Mouse (Mus musculus) heart, embryonic 14.5 days (tissue): Measurements from ENCODE around the gene Mrpl16. TPM values are rescaled to one million over a fixed set of nuclear protein-coding genes. Genes with fewer than 3 reads are reported as not detected.

ENCODE experiments used
- ATAC-seq: fragments of 200-750 bp; cut with Nextera tagmentation; 2 replicates; pipeline ENCODE4 v1.8.0; 2017; ENCODE audit warnings: low read depth, moderate TSS enrichment; ENCODE audit not compliant: insufficient number of reproducible peaks, insufficient read depth, low FRiP score
- H3K27ac ChIP-seq, 2 experiments: fragments of 200-500 bp in 1 of 2; fragments of 300-500 bp in 1 of 2; sonication (generic) in 1 of 2; replicated peaks in 1 of 2; 2 replicates each; pipeline ENCODE4 v1.5.1; 2012 to 2014; ENCODE audit warnings: low read depth in 2 of 2, low read length in 2 of 2, control low read depth in 1 of 2, mild to moderate bottlenecking in 1 of 2, mixed read lengths in 1 of 2; ENCODE audit not compliant: control insufficient read depth in 1 of 2, insufficient read depth in 1 of 2
- H3K27me3 ChIP-seq: fragments of 300-500 bp; sonication (generic); 2 replicates; pipeline ENCODE4 v1.6.1; 2014; ENCODE audit warnings: mild to moderate bottlenecking, low read length, control low read depth; ENCODE audit not compliant: control insufficient read depth, insufficient read depth
- H3K36me3 ChIP-seq: fragments of 300-500 bp; sonication (generic); 2 replicates; pipeline ENCODE4 v1.6.1; 2014; ENCODE audit warnings: mild to moderate bottlenecking, control low read depth, low read length, mixed read lengths; ENCODE audit not compliant: control insufficient read depth, insufficient read depth
- H3K4me1 ChIP-seq, 2 experiments: fragments of 200-500 bp in 1 of 2; fragments of 300-500 bp in 1 of 2; sonication (generic) in 1 of 2; 2 replicates each; pipeline ENCODE4 v1.6.1; 2012 to 2014; ENCODE audit warnings: low read length in 2 of 2, control low read depth in 1 of 2, mixed read lengths in 1 of 2; ENCODE audit not compliant: control insufficient read depth in 2 of 2, insufficient read depth in 2 of 2
- H3K4me2 ChIP-seq: fragments of 300-500 bp; sonication (generic); 2 replicates; pipeline ENCODE4 v1.6.1; 2014; ENCODE audit warnings: mild to moderate bottlenecking, low read length
- H3K4me3 ChIP-seq, 2 experiments: fragments of 200-500 bp in 1 of 2; fragments of 300-500 bp in 1 of 2; sonication (generic) in 1 of 2; 2 replicates each; pipeline ENCODE4 v1.5.1; 2012 to 2014; ENCODE audit warnings: low read length in 2 of 2, mild to moderate bottlenecking in 2 of 2, control low read depth in 1 of 2, low read depth in 1 of 2, moderate library complexity in 1 of 2; ENCODE audit not compliant: control insufficient read depth in 1 of 2, insufficient read depth in 1 of 2
- H3K9ac ChIP-seq: fragments of 300-500 bp; sonication (generic); 2 replicates; pipeline ENCODE4 v1.6.1; 2014; ENCODE audit warnings: mild to moderate bottlenecking, low read length
- H3K9me3 ChIP-seq: fragments of 300-500 bp; sonication (generic); 2 replicates; pipeline ENCODE4 v1.6.1; 2016; ENCODE audit warnings: low read length, control low read depth; ENCODE audit not compliant: control insufficient read depth
- WGBS: fragments of 180-500 bp; shearing (Covaris S2); extraction: QIAGEN DNeasy Blood & Tissue Kit; methylation state at CpG from one replicate; pipeline ENCODE4 v1.1.7; 2014; 5-methylcytosine and 5-hydroxymethylcytosine counted together
- polyA plus RNA-seq: library from polyadenylated mRNA; unstranded; fragments of >200 nt; fragmentation: Nextera tagmentation; extraction: Ambion mirVana; gene quantifications from 2 replicates; pipeline ENCODE4 v1.2.1, GENCODE M21; 2014

Gene Mrpl16
- 79.1 and 80.3 TPM in 2 replicates for polyA plus RNA-seq

- peak within 1 kb of the TSS; percentile 41 to 62; a peak in 3 of 4 replicates for H3K27ac ChIP-seq
- ATAC-seq: peak; percentile 82
- peak within 1 kb of the TSS; percentile 65 to 85 for H3K4me3 ChIP-seq
- peak within 1 kb of the TSS; percentile 77 for H3K9ac ChIP-seq
- H3K4me2 ChIP-seq: peak within 1 kb of the TSS; percentile 84
- under 1% methylated on average over 30 of the region's 30 CpGs for WGBS
- H3K9me3 ChIP-seq: no peaks in the 10 kb centered on the region
- peaks cover 28% of the 10 kb centered on the region for H3K36me3 ChIP-seq
- H3K27me3 ChIP-seq: no peaks in the 10 kb centered on the region
- H3K4me1 ChIP-seq: peaks cover 0 to 6% of the 10 kb centered on the region in 2 experiments; a peak in 1 of 4 replicates
Measured at GRCm38 (mm10) chr19:11770205-11770892, at the start of gene Mrpl16. Gene Mrpl16, plus strand, starts transcription at chr19:11770391.

- Histone ChIP-seq H3K4me3 (no peak overlapping the region), H3K27me3 (no peaks in the 10 kb centered on the region), H3K4me1 (no peaks in the 10 kb centered on the region), H3K27ac (no peak overlapping the region), H3K9me3 (no peaks in the 10 kb centered on the region), H3K36me3 (no peaks in the 10 kb centered on the region), H3K9ac (no peak overlapping the region), H3K4me2 (no peak overlapping the region)
- ATAC-seq: no peak
- 80% methylated on average over 2 of the region's 2 CpGs for WGBS
Measured at GRCm38 (mm10) chr19:11723870-11724269, 46.3 kb upstream of the Mrpl16 start.

GRCm38 (mm10) chr19:11724275-11724674, 45.9 kb upstream of the Mrpl16 start:
- Histone ChIP-seq H3K4me3 (no peak overlapping the region), H3K36me3 (no peaks in the 10 kb centered on the region), H3K27ac (no peak overlapping the region), H3K27me3 (no peaks in the 10 kb centered on the region), H3K9me3 (no peaks in the 10 kb centered on the region), H3K4me2 (no peak overlapping the region), H3K9ac (no peak overlapping the region), H3K4me1 (no peaks in the 10 kb centered on the region)
- 73% methylated on average over 6 of the region's 6 CpGs for WGBS
- ATAC-seq: no peak

- Histone ChIP-seq H3K4me2 (no peak overlapping the region), H3K4me3 (no peak overlapping the region), H3K27me3 (no peaks in the 10 kb centered on the region), H3K27ac (no peak overlapping the region), H3K4me1 (no peaks in the 10 kb centered on the region), H3K36me3 (no peaks in the 10 kb centered on the region), H3K9me3 (no peaks in the 10 kb centered on the region), H3K9ac (no peak overlapping the region)
- no peak for ATAC-seq
- WGBS: 56% methylated on average over 2 of the region's 2 CpGs
Measured at GRCm38 (mm10) chr19:11725915-11726314, 44.3 kb upstream of the Mrpl16 start.

- Histone ChIP-seq H3K4me3 (no peak overlapping the region), H3K27me3 (no peaks in the 10 kb centered on the region), H3K27ac (no peak overlapping the region), H3K9me3 (no peaks in the 10 kb centered on the region), H3K36me3 (no peaks in the 10 kb centered on the region), H3K9ac (no peak overlapping the region), H3K4me1 (no peaks in the 10 kb centered on the region), H3K4me2 (no peak overlapping the region)
- no peak for ATAC-seq
- 83% methylated on average over 5 of the region's 5 CpGs for WGBS
Measured at GRCm38 (mm10) chr19:11727304-11727703, 42.9 kb upstream of the Mrpl16 start.

- no peak for ATAC-seq
- no peaks in the 10 kb centered on the region for H3K4me1 ChIP-seq
- H3K36me3 ChIP-seq: no peaks in the 10 kb centered on the region
Measured at GRCm38 (mm10) chr19:11730278-11730677, 39.9 kb upstream of the Mrpl16 start.

GRCm38 (mm10) chr19:11736455-11736854, 33.7 kb upstream of the Mrpl16 start:
- Histone ChIP-seq H3K9me3 (no peaks in the 10 kb centered on the region), H3K9ac (no peak overlapping the region), H3K4me1 (no peaks in the 10 kb centered on the region), H3K4me2 (no peak overlapping the region), H3K36me3 (no peaks in the 10 kb centered on the region), H3K4me3 (no peak overlapping the region), H3K27me3 (no peaks in the 10 kb centered on the region), H3K27ac (no peak overlapping the region)
- ATAC-seq: no peak
- 27% methylated on average over 1 of the region's 1 CpGs for WGBS

More at GRCm38 (mm10) chr19:11730278-11730677, 39.9 kb upstream of the Mrpl16 start:
- no peaks in the 10 kb centered on the region for H3K27me3 ChIP-seq
- no peaks in the 10 kb centered on the region for H3K9me3 ChIP-seq
- H3K9ac ChIP-seq: no peak overlapping the region
- 71% methylated on average over 1 of the region's 1 CpGs for WGBS
- no peak overlapping the region for H3K4me3 ChIP-seq
- H3K27ac ChIP-seq: no peak overlapping the region
- no peak overlapping the region for H3K4me2 ChIP-seq

GRCm38 (mm10) chr19:11745680-11746079, 24.5 kb upstream of the Mrpl16 start:
- Histone ChIP-seq H3K27me3 (no peaks in the 10 kb centered on the region), H3K4me1 (no peaks in the 10 kb centered on the region), H3K4me2 (no peak overlapping the region), H3K4me3 (no peak overlapping the region), H3K9me3 (no peaks in the 10 kb centered on the region), H3K36me3 (no peaks in the 10 kb centered on the region), H3K9ac (no peak overlapping the region), H3K27ac (no peak overlapping the region)
- ATAC-seq: no peak
